Mouse (Mus musculus): ENCODE data around the gene Il2ra. TPM values are rescaled to one million over a fixed set of nuclear protein-coding genes. Genes with fewer than 3 reads are reported as not detected.
"Not testable (repeated sequence)": the region's sequence is repeated elsewhere in the genome, so short reads cannot be mapped to it uniquely, and the experiment has no call there.

The Il2ra gene
- total and polyA plus RNA-seq, 2 experiments from 2014 or later, result 0.04 TPM; not detected in 1

- peak overlapping the region; percentile 98 for H3K4me2 ChIP-seq (ENCODE audit: low read depth, low read length)
- H3K4me1 ChIP-seq (ENCODE audit: insufficient read depth, low read length), result peaks cover 12% of the 10 kb centered on the region
- no peaks in the 10 kb centered on the region for H3K9me3 ChIP-seq (ENCODE audit: low read length)
- no peak overlapping the region for H3K9ac ChIP-seq (replicated peaks; ENCODE audit: low read length)
- WGBS, result 48% methylated on average over 6 of the region's 6 CpGs
- DNase-seq (ENCODE audit: low spot score) (no peak), ATAC-seq (no peak)
- peak overlapping the region; percentile 58; the same call in 1 of the 2 replicates for H3K4me3 ChIP-seq (ENCODE audit: low read length)
- H3K27ac ChIP-seq, result no peak overlapping the region
- H3K36me3 ChIP-seq (ENCODE audit: insufficient read depth, low read length), result no peaks in the 10 kb centered on the region
- peaks cover 7% of the 10 kb centered on the region; the same call in 1 of the 2 replicates for H3K27me3 ChIP-seq (ENCODE audit: insufficient read depth, low read length)
- no peak for TF ChIP-seq CTCF (IDR thresholded peaks at IDR 0.05; ENCODE audit: low read depth)
Measured at GRCm38 (mm10) chr2:11706746-11707065, 64.1 kb downstream of the Il2ra start.

- no peak for TF ChIP-seq CTCF (IDR thresholded peaks at IDR 0.05; ENCODE audit: low read depth)
- H3K4me1 ChIP-seq (ENCODE audit: insufficient read depth, low read length), result peaks cover 12% of the 10 kb centered on the region
- H3K36me3 ChIP-seq (ENCODE audit: insufficient read depth, low read length), result no peaks in the 10 kb centered on the region
- H3K9me3 ChIP-seq (ENCODE audit: low read length), result no peaks in the 10 kb centered on the region
- no peak for ATAC-seq
- no peak for DNase-seq (ENCODE audit: low spot score)
- no peak overlapping the region for H3K4me2 ChIP-seq (ENCODE audit: low read depth, low read length)
- 88% methylated on average over 5 of the region's 5 CpGs for WGBS
- no peak overlapping the region for H3K4me3 ChIP-seq (ENCODE audit: low read length)
- H3K27me3 ChIP-seq (ENCODE audit: insufficient read depth, low read length), result peaks cover 7% of the 10 kb centered on the region; the same call in 1 of the 2 replicates
- no peak overlapping the region for H3K9ac ChIP-seq (replicated peaks; ENCODE audit: low read length)
- H3K27ac ChIP-seq, result no peak overlapping the region
Measured at GRCm38 (mm10) chr2:11708538-11708937, 65.9 kb downstream of the Il2ra start.

DNA sequence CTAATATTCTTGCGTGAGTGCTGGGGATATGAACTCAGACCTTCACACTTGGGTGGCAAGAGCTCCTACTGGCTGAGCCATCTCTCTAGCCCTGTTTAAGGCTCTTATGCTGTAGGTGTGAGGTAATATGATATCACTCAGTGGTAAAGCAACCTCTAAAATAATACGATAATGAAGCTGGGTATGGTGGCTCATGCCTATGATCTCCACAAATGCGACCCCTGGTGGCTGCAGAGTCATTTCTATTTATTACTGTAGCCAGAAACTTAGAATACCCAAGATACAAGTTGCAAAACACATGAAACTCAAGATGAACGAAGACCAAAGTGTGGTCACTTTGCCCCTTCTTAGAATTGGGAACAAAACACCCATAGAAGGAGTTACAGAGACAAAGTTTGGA, 67.5 kb downstream of the Il2ra start:
- not testable (repeated sequence) for H3K27ac ChIP-seq; H3K27me3 ChIP-seq (ENCODE audit: insufficient read depth, low read length); H3K4me1 ChIP-seq (ENCODE audit: insufficient read depth, low read length); H3K4me2 ChIP-seq (ENCODE audit: low read depth, low read length); H3K4me3 ChIP-seq (ENCODE audit: low read length); H3K9ac ChIP-seq (replicated peaks; ENCODE audit: low read length); ATAC-seq; H3K36me3 ChIP-seq (ENCODE audit: insufficient read depth, low read length); H3K9me3 ChIP-seq (ENCODE audit: low read length)
- peak; percentile 53 for TF ChIP-seq CTCF (IDR thresholded peaks at IDR 0.05; ENCODE audit: low read depth)
- peak; percentile 49 for DNase-seq (ENCODE audit: low spot score)
- WGBS, result 53% methylated on average over 4 of the region's 4 CpGs

DNA sequence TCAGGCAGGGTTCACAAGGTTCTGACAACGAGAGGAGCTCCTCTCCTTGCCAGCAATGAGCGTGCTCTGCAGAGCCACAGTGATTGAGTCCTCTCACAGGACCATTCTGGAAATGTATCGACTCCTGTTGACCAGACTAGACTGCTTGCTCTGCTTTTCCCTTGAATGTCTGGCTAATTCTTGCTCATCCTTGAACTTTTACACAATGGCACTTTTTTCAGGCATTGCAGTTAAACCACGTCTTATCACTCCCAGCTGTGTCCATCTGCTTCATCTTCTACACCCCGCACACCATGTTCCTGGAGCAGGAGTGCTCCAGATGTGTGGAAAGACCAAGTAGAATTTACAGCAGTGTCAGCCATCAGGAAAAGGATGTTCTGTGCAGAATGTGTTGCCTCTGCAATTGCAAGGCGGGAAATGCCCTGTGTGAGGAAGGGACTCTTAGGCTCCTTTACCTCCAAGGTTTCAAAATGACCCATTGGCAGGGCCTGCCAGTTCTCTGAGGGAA, 69.9 kb downstream of the Il2ra start:
- Histone ChIP-seq H3K4me2 (ENCODE audit: low read depth, low read length) (no peak overlapping the region), H3K27me3 (ENCODE audit: insufficient read depth, low read length) (no peaks in the 10 kb centered on the region), H3K9me3 (ENCODE audit: low read length) (no peaks in the 10 kb centered on the region), H3K9ac (replicated peaks; ENCODE audit: low read length) (no peak overlapping the region), H3K27ac (no peak overlapping the region), H3K4me3 (ENCODE audit: low read length) (no peak overlapping the region), H3K4me1 (ENCODE audit: insufficient read depth, low read length) (no peaks in the 10 kb centered on the region), H3K36me3 (ENCODE audit: insufficient read depth, low read length) (no peaks in the 10 kb centered on the region)
- TF ChIP-seq CTCF (IDR thresholded peaks at IDR 0.05; ENCODE audit: low read depth), result no peak
- WGBS, result 88% methylated on average over 6 of the region's 6 CpGs
- DNase-seq (ENCODE audit: low spot score) (no peak), ATAC-seq (no peak)

- H3K36me3 ChIP-seq (ENCODE audit: insufficient read depth, low read length), result no peaks in the 10 kb centered on the region
- no peaks in the 10 kb centered on the region for H3K4me1 ChIP-seq (ENCODE audit: insufficient read depth, low read length)
- no peak for DNase-seq (ENCODE audit: low spot score)
- no peak overlapping the region for H3K27ac ChIP-seq
- H3K4me3 ChIP-seq (ENCODE audit: low read length), result no peak overlapping the region
- WGBS, result 64% methylated on average over 3 of the region's 3 CpGs
- TF ChIP-seq CTCF (IDR thresholded peaks at IDR 0.05; ENCODE audit: low read depth), result no peak
- no peaks in the 10 kb centered on the region for H3K9me3 ChIP-seq (ENCODE audit: low read length)
- H3K4me2 ChIP-seq (ENCODE audit: low read depth, low read length), result no peak overlapping the region
- H3K27me3 ChIP-seq (ENCODE audit: insufficient read depth, low read length), result no peaks in the 10 kb centered on the region
- ATAC-seq, result no peak
- no peak overlapping the region for H3K9ac ChIP-seq (replicated peaks; ENCODE audit: low read length)
Measured at GRCm38 (mm10) chr2:11713021-11713420, 70.4 kb downstream of the Il2ra start.

DNA sequence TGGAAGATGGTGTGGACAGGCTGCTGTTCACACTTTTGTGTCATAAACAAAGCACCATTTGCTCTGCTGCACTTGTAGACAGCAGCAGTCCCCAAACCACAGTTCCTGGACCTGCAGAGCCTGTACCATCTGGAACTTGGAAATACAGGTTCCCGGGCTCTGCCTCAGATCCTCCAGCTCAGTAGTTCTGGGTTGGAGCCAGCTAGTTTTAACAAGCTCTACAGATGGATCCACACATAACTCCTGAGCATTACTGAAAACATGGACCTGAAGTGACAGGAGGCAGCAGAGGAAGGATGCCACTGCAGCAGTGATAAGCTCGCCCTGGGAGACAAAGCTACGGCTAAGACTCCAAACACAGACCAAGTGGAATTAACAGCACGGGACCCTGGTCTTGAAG, 71.9 kb downstream of the Il2ra start:
- no peak overlapping the region for H3K4me3 ChIP-seq (ENCODE audit: low read length)
- DNase-seq (ENCODE audit: low spot score) (peak; percentile 63), ATAC-seq (peak; percentile 72)
- H3K27ac ChIP-seq, result no peak overlapping the region
- no peak overlapping the region for H3K9ac ChIP-seq (replicated peaks; ENCODE audit: low read length)
- no peaks in the 10 kb centered on the region for H3K27me3 ChIP-seq (ENCODE audit: insufficient read depth, low read length)
- no peaks in the 10 kb centered on the region for H3K36me3 ChIP-seq (ENCODE audit: insufficient read depth, low read length)
- no peaks in the 10 kb centered on the region for H3K4me1 ChIP-seq (ENCODE audit: insufficient read depth, low read length)
- H3K9me3 ChIP-seq (ENCODE audit: low read length), result no peaks in the 10 kb centered on the region
- 70% methylated on average over 4 of the region's 4 CpGs for WGBS
- no peak for TF ChIP-seq CTCF (IDR thresholded peaks at IDR 0.05; ENCODE audit: low read depth)
- H3K4me2 ChIP-seq (ENCODE audit: low read depth, low read length), result no peak overlapping the region

- Histone ChIP-seq H3K27ac (no peak overlapping the region), H3K27me3 (ENCODE audit: insufficient read depth, low read length) (no peaks in the 10 kb centered on the region), H3K4me1 (ENCODE audit: insufficient read depth, low read length) (no peaks in the 10 kb centered on the region), H3K4me2 (ENCODE audit: low read depth, low read length) (no peak overlapping the region), H3K9me3 (ENCODE audit: low read length) (no peaks in the 10 kb centered on the region), H3K36me3 (ENCODE audit: insufficient read depth, low read length) (no peaks in the 10 kb centered on the region), H3K4me3 (ENCODE audit: low read length) (no peak overlapping the region), H3K9ac (replicated peaks; ENCODE audit: low read length) (no peak overlapping the region)
- DNase-seq (ENCODE audit: low spot score), result no peak
- ATAC-seq, result no peak
- WGBS, result 87% methylated on average over 2 of the region's 2 CpGs
- TF ChIP-seq CTCF (IDR thresholded peaks at IDR 0.05; ENCODE audit: low read depth), result no peak
Measured at GRCm38 (mm10) chr2:11718573-11718972, 76.0 kb downstream of the Il2ra start.

Data from hindbrain, postnatal 0 days (tissue).